Mouse (Mus musculus) activated CD4-positive, CD25-positive, alpha-beta regulatory T cell (primary cell): ENCODE results near the gene Mfsd6l. TPM values are rescaled to one million over a fixed set of nuclear protein-coding genes. Genes with fewer than 3 reads are reported as not detected.

Source experiments
- polyA plus RNA-seq, 2 experiments: library from polyadenylated mRNA; unstranded; fragments of 100-300 nt; shearing (Covaris generic); gene quantifications; one replicate each; pipeline ENCODE4 v1.2.1; 2017

Gene Mfsd6l
- polyA plus RNA-seq = not detected

DNA sequence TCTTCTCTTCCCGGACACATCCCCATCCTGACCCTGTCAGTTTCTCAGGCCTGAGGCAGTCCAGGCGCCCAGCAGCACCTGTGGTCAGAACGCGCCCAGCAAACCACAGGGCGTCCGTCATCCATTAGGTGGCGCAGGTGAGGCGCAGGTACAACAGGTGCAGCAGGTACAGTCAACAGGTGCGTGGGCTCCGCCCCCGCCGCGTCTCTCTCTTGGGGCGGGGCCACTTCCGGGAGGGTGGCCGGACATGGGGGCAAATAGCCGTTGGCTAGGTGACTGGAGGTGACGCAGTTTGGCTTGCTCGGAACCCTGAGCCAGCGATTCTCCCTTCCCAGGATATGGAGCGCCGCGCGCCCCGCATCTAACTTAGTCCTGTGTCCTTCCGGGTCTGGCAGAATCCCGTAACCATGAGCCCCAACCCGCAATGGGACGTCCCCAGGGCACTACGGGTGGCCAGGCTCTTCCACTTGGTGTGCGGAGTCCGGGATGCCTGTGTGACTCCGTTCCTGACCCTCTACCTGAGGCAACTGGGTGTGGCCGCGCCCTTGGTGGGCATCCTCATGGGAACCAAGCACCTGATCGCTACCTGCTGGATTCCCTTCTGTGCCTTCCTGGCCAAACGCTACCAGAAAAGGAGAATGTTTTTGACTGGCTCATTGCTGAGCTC, at the start of gene Mfsd6l:
TSS of gene Mfsd6l (plus strand) at position 269 of the 667 bp plus-strand sequence.

DNA sequence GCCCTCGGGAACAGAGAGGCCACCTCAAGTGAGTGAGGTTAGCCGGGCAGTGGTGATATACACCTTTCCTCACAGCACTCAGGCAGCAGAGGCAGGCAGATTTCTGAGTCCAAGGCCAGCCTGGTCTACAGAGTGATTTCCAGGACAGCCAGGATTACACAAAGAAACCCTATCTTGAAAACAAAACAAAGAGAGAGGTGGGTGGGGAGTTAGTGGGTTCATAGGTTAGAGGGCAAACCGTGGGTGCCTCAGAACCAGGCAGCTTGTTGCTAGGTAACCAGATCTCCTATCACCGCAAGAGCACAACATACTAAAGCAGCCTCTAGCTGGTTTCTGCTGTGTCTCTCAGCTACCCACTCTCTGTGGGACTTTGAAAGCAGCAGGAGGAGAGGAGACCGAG, 30.7 kb downstream of the Mfsd6l start, which contains the start of gene Ccdc42:
TSS of gene Ccdc42 (plus strand) at position 301 of the 400 bp plus-strand sequence.

Other genes with a start within 250 kb of the Mfsd6l start
- under 1 TPM; 0.26 to 0.47 TPM for gene Ntn1, start 155.4 kb upstream of the Mfsd6l start, polyA plus RNA-seq
- gene Pik3r5, start 124.1 kb upstream of the Mfsd6l start, polyA plus RNA-seq = 10 to 100 TPM; 34.3 to 45.8 TPM
- gene Pik3r6, start 53.2 kb upstream of the Mfsd6l start, polyA plus RNA-seq = 1 to 10 TPM in 1 of 2 experiments, not detected in 1; 1.1 TPM
- gene Ccdc42, start 30.8 kb downstream of the Mfsd6l start, polyA plus RNA-seq = not detected
- gene Myh10, start 135.4 kb downstream of the Mfsd6l start, polyA plus RNA-seq = 1 to 10 TPM; 1.7 to 3.7 TPM